Mouse (Mus musculus): Measurements from ENCODE around the gene Cd96.
A peak's percentile ranks its signal among the peaks of the same experiment; 100 is the strongest.

The Cd96 gene

DNA sequence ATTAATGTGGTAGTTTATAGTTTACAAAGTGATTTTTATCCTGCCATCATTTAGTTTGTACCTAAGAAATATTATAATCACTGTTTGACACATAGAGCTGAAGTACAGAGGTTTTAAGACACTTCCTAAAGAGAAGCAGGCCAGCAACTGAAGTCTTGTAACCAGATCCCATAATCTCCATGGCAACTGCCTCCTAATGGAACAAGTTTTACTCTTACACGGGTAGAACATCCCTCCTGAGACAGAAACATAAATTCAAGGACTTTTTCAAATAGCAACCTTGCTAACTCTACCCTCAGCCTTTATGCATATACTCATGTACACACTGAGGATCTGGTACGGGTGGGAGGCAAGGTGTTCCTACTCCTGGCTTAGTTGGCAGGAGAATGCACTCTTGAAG, 83.8 kb downstream of the Cd96 start:
- no peak for DNase-seq (ENCODE audit: low spot score)

DNA sequence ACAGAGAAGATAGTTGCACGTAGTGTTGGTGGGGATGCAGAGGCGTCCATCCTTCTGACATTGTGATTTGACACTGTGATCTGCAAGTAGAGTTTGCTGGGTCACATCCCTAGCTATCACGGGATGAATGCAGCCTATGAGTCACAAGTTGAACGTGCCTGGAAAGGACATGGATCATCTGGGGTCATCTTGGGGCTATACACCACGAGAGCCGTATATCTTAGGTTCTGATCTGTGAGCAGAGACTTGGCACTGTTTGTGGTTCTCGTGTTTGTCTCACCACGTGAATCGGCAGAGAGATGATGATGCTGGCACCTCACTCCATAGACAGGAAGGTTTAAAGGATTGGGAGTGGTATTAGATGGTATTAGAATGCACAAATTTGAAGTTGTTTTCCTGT, 86.2 kb downstream of the Cd96 start:
- no peak for DNase-seq (ENCODE audit: low spot score)

DNA sequence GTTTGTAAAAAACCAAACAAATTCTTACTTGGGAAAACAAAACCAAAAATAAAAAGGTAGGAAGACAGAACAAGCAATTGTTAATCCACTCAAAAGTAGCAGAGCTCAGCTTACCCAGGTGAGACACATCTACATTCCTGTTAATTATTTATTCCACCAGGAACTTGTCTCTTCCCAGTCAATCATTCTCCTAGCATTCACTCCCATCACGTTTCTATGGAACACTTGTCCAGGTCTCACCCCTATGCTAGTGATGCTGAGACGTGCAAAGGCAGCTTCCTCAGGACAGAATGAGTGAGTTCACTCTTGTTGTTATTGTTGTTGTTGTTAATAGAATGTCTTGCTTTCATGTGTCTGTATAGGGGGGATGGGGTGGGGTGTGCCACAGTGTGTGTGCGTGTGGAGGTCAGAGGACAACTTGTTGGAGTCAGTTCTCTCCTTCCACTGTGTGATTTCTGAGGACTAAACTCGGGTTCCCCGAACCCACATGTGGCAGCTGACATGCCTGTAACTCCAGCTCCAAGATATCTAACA, 97.0 kb downstream of the Cd96 start:
- no peak for DNase-seq (ENCODE audit: low spot score)

DNA sequence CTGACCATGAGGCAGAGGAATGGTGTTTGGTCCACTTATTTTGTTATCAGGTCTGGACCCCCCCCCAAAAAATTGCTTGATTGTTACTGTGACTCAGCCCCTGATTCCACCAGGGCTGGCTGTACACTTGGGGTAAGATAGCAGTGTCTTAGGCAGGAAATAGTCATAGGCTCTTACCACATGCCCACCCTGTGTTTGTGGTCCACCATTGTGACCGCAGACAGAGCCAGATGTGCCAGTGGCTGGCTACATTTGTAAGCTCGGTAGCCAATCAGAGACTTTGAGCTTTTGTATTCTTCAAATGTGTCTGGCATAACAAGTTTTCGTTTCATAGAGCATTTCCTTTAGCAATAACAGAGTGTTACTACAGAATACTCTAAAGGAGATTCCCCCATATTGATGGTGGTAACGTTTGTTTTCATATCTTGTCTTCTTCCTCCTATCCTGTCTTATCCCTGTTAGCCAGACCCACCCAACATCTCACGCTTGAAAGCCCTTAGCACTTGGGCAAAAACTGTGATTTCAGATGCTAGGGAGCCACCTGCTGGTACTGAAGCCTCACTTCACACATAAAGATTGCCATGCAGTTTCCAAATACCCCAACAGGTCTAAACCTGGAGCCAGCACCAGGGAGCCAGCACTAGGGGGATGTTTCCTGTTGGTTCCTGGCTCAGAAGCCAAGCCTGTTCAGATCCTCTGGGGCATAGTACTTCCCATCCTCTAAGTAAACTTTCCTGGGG, 97.7 kb downstream of the Cd96 start:
- DNase-seq (ENCODE audit: low spot score): peak; percentile 87

DNA sequence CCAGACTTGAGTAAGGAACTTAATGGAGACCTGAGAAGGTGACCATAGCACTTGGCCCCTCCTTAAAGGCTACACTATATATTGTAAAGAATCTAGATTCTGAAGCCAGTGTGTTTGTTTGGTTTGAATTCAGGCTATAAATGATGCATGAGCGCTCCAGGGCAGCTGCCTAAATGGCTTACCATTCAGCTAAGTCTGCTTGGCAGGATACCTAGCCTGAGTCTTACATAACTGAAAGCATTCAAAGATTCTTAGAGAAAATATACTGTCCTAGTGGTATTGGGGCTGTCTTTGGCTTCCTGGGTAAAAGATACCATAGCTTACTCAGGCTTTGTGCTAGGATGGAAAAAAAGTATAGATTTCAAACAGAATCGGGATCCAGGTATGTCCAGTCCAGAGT, 98.7 kb downstream of the Cd96 start:
- DNase-seq (ENCODE audit: low spot score): no peak

DNA sequence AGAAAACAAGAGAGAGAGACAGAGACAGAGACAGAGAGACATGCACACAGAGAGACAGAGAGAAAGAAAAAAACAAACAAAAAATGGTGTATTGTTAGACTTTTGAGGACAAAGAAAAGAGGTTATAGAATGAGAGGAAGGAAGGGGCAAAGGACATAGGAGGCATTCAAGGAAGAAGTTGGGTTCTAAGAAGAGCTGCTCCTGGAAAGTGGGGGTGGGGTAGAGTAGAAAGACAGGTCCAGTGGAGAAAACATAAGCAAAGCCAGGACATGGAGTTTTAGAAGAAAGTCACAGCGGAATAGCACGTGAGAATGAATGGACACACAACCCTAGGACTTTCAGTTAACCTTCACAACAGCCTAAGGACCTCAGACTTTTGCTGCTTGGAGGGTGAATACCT, 99.7 kb downstream of the Cd96 start:
- DNase-seq (ENCODE audit: low spot score): no peak

DNA sequence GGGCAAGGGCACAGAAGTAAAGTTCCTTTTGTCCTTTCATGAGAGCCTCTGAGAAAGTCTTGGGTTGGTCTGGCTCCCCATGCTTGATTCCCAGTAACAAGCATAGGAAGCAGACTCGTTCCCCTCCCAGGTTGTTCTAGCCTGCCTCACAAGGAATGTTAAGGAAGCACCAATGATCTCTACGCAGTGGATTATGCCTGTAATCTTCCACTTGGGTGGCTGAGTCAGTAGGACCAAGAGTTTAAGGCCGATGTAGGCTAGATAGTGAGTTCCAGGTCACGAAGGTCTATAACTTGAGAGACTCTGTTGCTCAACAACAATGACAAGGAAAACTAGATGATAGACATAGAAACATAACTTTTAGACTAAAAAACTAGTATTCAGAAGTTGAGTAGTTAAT, 100.3 kb downstream of the Cd96 start:
- no peak for DNase-seq (ENCODE audit: low spot score)

DNA sequence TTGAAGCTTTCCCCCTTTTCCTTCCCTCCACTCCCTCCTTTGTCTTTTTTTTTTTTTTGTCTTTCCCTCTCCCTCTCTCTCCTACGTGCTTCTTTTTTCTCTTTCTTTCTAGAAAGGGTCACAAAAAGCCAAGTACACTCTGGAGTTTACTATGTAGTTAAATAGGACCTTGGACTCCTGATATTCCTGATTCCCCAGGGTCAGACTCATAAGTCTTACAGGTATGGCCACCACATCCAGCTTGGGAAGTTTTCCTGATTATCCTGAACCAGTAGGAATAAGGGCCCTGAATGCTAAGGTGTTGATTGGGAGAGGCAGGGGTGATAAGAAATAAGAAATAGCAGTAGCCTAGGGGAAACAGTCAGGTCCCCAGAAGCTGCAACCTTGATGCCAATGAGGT, 100.7 kb downstream of the Cd96 start:
- no peak for DNase-seq (ENCODE audit: low spot score)

DNA sequence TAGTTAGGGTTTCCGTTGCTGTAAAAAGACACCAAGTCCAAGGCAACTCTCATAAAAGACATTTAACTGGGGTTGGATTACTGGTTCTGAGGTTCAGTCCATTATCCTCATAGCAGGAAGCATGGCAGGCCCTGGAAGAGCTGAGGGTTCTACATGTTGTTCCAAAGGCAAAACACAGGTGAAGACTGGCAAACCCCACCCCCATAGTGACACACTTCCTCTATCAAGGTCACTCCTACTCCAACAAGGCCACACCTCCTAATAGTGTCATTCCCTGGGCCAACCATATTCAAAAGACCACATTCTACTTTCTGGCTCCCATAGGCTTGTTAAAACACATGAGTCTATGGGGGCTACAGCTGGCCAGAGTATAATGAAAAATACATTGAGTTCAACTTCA, 108.4 kb downstream of the Cd96 start:
- DNase-seq (ENCODE audit: low spot score): no peak

DNA sequence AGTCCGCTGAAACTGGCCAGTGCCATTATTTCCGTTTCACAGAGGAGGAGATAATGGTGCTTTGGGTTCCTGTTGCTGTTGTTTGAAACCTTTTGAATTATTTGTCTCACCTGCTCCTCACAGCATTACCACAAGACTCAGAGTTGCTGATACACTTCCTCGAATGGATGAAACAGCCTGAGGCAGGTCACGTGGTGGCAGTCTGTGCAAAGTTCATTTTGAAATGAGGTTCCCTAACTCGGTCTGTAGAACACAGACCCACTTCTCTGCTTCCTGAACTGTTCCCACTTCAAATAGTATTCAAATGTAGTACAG, 109.2 kb downstream of the Cd96 start:
- DNase-seq (ENCODE audit: low spot score): peak; percentile 12

DNA sequence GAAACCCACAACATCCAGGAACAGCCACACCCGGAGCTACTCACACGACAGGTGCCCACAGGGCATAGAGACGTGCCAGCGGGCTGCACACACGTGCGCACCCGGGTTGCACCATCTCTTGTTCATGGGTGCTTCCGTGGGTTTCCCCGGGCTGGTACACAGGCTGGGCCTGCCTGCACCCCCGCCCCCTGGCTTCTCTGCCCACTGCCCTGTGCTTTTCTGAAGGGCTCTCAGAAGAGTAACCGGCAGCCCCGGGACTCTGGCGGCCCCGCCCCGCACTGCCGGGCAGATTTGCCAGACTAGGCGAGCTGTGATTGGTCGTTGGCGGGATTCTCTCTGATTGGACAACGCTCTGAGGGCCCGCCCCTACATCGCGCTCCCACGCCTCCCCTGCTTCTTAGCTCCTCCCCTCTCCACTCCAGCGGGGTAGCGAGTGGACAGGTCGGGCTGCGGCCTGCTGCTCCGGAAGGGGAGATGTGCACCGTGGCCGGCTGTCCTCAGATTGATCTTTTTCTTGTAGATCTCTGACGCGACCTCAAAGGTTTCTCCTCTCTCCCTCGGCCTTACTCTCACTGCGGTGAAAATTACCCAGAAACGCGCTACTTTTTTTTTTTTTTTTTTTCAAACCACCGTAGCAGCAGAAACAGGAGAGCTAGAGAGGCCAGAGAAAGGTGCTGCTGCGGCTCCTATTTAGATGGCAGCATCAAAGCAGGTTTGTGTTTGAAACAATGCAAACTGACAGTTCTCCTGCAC, 109.7 kb downstream of the Cd96 start, which contains the start of gene Plcxd2:
TSS of gene Plcxd2 (minus strand) at position 66 of the 753 bp plus-strand sequence.
- peak; percentile 97 for DNase-seq (ENCODE audit: low spot score)

DNA sequence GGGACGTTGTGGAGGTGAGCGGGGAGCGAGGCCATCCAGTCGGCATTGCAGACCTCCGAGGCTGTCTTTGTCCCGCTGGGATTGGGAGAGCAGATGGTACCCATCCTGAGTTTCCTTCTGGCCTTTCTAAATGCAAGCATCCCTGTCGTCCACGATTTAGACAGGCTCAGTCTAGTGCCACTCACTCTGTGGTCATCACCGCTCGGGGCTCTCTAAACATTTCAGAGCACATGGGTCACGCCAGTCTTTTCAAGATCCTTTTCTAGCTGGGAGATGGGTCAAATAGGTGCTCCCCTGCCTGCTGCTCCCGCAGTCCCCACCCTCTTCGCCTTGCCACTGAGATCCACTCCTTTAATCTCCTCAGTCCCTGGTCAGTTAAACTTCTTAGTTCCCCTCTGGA, 110.3 kb downstream of the Cd96 start:
- DNase-seq (ENCODE audit: low spot score): peak; percentile 30

DNA sequence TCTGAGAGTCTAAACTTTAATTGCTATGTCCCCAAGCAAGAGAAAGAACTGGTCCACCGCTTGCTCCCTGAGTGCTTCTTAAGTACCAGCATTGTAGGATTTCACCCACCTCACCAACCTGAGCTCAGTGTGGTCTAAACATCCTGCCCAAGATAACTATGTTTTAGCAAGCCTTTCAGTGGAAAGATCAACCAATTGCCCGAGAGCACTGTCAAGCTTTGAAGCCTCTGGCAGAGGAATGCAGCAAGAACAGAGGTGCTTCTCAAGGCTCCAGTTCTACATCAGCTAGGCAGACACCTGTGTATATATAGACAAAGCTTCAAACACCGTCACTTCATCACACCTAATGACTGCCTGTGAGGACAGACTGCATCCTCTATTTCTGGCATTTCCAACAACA, 111.3 kb downstream of the Cd96 start:
- DNase-seq (ENCODE audit: low spot score): no peak

DNA sequence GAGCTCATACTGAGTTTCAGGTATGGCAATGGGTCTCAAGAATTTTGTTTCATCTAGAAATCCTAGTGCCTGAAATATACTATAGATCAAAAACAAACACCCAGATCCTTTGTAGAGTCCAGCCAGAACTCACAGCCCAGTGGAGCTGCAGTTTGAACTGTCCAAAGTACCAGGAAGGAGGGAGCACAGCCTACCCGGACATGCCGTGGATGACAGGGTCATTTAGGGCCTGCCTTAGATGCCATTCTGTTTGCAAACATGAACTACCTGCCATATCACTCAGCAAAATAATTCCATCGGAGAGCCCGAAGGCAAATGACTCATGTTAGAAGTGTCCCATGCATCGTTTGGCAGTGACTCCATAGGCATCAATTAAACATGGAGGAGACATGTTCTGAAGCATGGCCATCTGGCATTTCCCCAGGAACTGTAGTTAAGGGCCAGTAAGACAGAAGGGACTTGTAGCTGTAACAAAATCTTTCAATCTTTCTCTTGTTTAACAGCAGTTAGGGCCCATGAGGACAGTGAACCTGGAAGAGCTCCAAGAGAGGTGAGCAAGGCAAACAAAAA, 111.9 kb downstream of the Cd96 start:
- DNase-seq (ENCODE audit: low spot score): no peak

DNA sequence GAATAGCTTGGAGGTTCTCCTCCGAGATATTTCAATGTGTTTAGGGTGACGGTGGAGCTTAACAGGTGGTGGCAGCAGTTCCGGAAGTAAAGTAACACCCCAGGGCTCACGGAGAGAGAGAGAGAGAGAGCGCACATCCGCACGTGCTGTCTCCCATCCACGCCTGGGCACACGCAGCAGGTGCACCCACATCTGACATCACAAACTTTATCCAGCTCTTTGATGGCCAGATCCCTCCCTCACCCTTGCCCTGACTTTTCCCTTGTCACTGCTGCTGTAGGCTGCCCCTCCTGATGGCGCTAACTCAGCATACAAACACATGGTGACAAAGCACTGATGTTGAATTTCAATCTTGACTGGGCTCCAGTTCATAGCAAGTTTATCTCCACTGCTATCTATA, 113.8 kb downstream of the Cd96 start:
- no peak for DNase-seq (ENCODE audit: low spot score)

DNA sequence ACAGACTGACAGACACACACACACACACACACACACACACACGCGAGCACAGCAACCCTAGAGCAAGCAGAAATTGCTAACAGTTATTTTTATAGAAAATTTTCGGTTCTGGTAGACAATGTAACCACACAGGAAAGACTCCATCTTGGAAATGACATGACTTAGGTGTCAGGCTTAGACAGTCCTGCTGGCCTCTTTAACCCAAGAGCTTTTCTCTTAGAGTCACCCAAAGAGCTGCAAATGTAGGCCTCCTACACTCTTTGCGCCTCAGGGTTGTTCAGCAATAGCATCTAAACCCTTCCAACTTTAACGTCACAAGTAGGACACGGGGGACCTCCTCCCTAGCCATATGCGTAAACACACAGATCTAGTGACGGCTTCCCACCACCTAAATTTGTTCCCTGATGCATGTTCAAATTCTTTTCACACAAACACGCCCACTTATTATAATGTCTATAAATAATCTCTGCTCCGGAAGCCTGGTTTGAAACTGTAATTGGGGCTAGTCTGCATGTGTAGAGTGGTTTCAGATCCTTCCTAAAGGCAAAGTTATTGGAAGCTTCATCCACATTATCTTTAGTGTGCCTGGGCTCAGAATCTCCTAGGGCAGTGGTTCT, 118.4 kb downstream of the Cd96 start:
- no peak for DNase-seq (ENCODE audit: low spot score)

DNA sequence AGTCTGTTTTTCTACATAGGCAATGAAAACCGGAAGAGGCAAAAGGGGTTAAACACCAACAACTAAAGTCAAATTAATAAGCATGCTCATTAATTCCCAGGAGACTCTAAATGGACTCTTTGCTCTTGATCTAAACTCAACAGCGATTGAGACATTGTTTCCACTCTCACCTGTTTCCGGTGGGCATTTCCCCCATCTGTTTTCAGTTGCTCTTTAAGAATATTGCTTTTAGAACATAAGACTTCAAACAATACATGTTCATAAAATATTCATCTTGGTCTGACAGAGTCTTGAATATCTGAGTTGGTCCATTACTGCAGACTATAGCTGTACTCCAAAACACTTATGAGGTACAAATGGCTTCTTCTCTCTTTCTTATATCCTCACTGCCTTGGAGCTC, 119.1 kb downstream of the Cd96 start:
- no peak for DNase-seq (ENCODE audit: low spot score)

DNA sequence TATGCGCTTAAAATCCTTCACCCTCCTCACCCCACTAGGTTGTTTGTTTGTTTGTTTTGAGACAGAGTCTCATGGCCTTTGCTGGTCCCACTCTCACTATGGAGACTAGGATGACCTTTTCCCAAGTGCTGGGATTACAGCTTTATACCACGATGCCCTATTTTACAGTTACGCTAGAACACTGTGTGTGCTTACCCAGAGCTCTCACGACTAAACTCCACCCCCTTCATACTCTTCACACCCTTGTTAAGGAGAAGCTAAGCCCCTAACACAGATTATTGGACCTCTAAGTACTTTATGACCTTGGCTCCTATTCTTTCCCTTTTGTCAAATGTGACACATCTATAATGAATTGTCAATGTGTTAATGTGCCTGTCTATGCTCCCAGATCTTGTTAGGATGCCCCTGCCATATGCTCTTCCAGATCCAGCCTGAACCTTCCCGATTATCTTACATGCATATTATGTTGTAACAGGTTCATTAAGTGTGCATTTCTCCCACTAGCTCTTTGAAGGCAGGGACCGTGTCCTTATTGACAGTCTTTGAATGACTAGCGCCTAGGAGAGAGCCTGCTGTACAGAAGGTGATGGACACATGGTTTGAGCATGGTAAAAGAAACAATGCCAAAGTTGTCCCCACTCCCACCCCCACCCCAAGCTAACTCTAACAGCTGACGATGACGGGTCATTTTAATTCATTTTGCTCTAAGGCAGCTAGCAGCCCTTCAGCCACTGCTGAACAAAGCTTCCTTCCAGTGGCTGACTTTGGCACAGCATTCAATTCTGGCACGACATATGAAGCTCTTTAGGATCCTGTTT, 120.5 kb downstream of the Cd96 start:
- peak; percentile 10 for DNase-seq (ENCODE audit: low spot score)

DNA sequence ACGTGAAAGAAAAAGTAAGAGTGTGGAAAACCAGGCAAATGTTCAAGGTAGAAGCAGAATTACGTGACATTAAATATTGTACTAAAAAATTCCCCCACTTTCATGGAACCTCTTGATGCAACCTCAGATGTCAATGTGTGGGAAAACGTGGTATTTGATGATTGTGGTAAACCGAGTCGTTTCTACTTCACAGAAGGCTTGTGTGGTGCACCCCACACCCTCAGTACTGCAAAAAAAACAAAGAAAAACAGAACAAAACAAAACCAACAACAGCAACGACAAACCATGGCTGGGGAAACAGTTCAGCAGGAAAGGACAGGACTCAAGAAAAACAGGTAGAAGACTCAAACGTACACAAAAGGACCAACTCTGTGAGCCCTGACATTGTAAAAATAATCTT, 121.8 kb downstream of the Cd96 start:
- no peak for DNase-seq (ENCODE audit: low spot score)

DNA sequence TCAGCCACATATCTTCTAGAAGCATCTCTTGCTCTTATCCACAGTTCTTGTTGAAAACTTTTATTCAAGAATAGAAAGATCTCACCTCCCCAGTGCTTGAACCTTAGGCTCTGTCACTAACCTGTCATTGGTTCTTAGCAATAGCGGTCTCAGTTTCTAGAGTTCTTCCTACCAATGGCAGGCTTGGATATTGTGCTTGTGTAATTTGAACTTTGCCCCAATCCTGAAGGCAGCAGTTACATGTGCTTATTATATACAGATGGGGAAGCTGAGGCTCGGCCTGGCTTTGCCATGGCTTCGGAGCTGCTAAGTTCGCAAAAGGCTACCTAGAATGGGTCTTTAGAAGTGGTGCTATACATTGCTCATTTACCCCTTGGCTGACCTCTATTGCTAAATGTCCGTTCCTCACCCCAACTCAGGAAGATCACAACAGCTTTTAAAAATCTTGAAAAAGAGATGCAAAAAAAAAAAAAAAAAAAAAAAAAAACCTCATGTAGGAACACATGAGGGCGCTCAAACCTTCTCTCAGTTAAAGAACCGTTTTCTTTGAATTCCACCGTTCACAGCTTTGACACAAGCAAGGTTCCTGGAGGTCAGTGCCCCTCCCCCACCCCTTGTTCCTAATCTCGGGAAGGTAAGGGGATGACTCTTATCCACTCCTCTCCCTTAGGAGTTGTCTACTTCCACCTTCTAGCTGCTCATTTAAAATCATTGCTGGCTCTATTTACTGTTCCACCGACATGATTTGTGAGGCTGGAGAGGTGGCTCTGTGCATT, 129.0 kb downstream of the Cd96 start:
- DNase-seq (ENCODE audit: low spot score): peak; percentile 52

DNA sequence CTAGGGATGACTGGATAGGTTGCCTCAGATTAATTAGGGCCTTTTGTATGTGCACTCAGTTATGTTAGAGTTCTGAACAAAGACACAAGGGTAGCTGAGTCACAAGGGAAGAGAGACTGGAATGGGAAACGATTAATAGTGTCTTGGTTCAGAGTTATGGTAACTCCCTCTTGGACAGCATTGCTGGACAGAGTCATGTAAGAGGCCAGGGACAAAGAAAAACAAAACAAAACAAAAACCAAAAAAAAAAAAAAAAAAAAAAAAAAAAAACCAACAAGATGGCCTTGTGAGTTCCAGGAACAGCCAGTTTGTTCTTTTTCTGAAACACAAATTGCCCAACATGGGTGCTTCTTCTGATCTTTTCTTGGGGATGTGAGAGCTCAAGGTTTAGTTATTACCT, 133.8 kb downstream of the Cd96 start:
- DNase-seq (ENCODE audit: low spot score): no peak
